Mouse (Mus musculus) CH12.LX (cell line): ENCODE measurements around the gene Ece1. TPM values are rescaled to one million over a fixed set of nuclear protein-coding genes. Genes with fewer than 3 reads are reported as not detected.
A peak's percentile ranks its signal among the peaks of the same experiment; 100 is the strongest.

Experiments used
- DNase-seq: peaks from one replicate; pipeline ENCODE4 v3.0.0-alpha.2; 2013; ENCODE audit errors: extremely low read depth
- H3K27ac ChIP-seq: 2 replicates; pipeline ENCODE4 v1.5.1; 2012; ENCODE audit warnings: low read depth, mild to moderate bottlenecking, control low read depth, moderate library complexity; ENCODE audit not compliant: insufficient read depth
- H3K27me3 ChIP-seq: replicated peaks from 2 replicates; pipeline ENCODE3; 2012; ENCODE audit warnings: inconsistent platforms
- H3K36me3 ChIP-seq, 2 experiments: replicated peaks in 1 of 2; 2 replicates each; pipeline versions ENCODE3 to v1.6.1; 2012; ENCODE audit warnings: inconsistent platforms in 1 of 2, low read length in 1 of 2, mild to moderate bottlenecking in 1 of 2, mixed read lengths in 1 of 2, moderate library complexity in 1 of 2; ENCODE audit not compliant: control insufficient read depth in 1 of 2, insufficient read depth in 1 of 2
- H3K4me1 ChIP-seq, 2 experiments: 2 replicates each; pipeline ENCODE4 v1.6.1; 2012; ENCODE audit warnings: inconsistent platforms in 1 of 2, moderate library complexity in 1 of 2; ENCODE audit not compliant: insufficient read depth in 2 of 2, control insufficient read depth in 1 of 2
- H3K4me2 ChIP-seq: 2 replicates; pipeline ENCODE4 v1.6.1; 2012; ENCODE audit warnings: low read depth, mild to moderate bottlenecking, control low read depth; ENCODE audit not compliant: poor library complexity, insufficient read depth, severe bottlenecking
- H3K4me3 ChIP-seq, 3 experiments: fragments of 150-350 bp in 1 of 3; sonication (generic) in 1 of 3; replicated peaks in 1 of 3; 2 replicates each; pipeline versions ENCODE3 to v1.5.1; 2011 to 2012; ENCODE audit warnings: low read depth in 2 of 3, low read length in 2 of 3, mild to moderate bottlenecking in 2 of 3, moderate library complexity in 2 of 3, control low read depth in 1 of 3, improper control_type of control experiment in 1 of 3, inconsistent platforms in 1 of 3, mixed read lengths in 1 of 3; ENCODE audit not compliant: poor library complexity in 1 of 3
- H3K79me2 ChIP-seq: replicated peaks from 2 replicates; pipeline ENCODE4 v1.6.1; 2012; ENCODE audit warnings: mild to moderate bottlenecking, moderate library complexity; ENCODE audit not compliant: control insufficient read depth, poor library complexity, insufficient read depth, severe bottlenecking; ENCODE audit errors: extremely low read depth
- H3K9ac ChIP-seq: 2 replicates; pipeline ENCODE4 v1.6.1; 2012; ENCODE audit warnings: low read depth, mild to moderate bottlenecking, control low read depth, moderate library complexity; ENCODE audit not compliant: insufficient read depth
- H3K9me3 ChIP-seq: replicated peaks from 2 replicates; pipeline ENCODE3; 2012; ENCODE audit warnings: low read length, inconsistent platforms, mixed read lengths
- BHLHE40 ChIP-seq: IDR thresholded peaks from 2 replicates; pipeline ENCODE4 v1.6.1; 2011; ENCODE audit warnings: mild to moderate bottlenecking, low read depth, low read length, improper control_type of control experiment
- CTCF ChIP-seq, 2 experiments: IDR thresholded peaks in 1 of 2; conservative IDR thresholded peaks in 1 of 2; 2 replicates each; pipeline ENCODE4 v1.5.1; 2011 to 2012; ENCODE audit warnings: low read depth in 2 of 2, low read length in 2 of 2, improper control_type of control experiment in 1 of 2, inconsistent platforms in 1 of 2, mild to moderate bottlenecking in 1 of 2, moderate library complexity in 1 of 2
- ELF1 ChIP-seq: IDR thresholded peaks from 2 replicates; pipeline ENCODE4 v1.6.1; 2014; ENCODE audit warnings: low read depth, mild to moderate bottlenecking, inconsistent platforms, low read length, improper control_type of control experiment
- IRF4 ChIP-seq: IDR thresholded peaks from 2 replicates; pipeline ENCODE4 v1.6.1; 2014; ENCODE audit warnings: low read depth, mild to moderate bottlenecking, inconsistent platforms, low read length, improper control_type of control experiment
- KAT2A ChIP-seq: IDR thresholded peaks from 2 replicates; pipeline ENCODE4 v1.6.1; 2012; ENCODE audit warnings: low read length, improper control_type of control experiment, inconsistent platforms; ENCODE audit not compliant: insufficient replicate concordance
- MAX ChIP-seq: IDR thresholded peaks from 2 replicates; pipeline ENCODE4 v1.6.1; 2011; ENCODE audit warnings: low read length, improper control_type of control experiment
- MXI1 ChIP-seq: IDR thresholded peaks from 2 replicates; pipeline ENCODE4 v1.6.1; 2011; ENCODE audit warnings: mild to moderate bottlenecking, low read depth, low read length, improper control_type of control experiment
- NELFE ChIP-seq: IDR thresholded peaks from 2 replicates; pipeline ENCODE4 v1.6.1; 2011; ENCODE audit warnings: low read depth, low read length, improper control_type of control experiment
- POLR2A ChIP-seq: IDR thresholded peaks from 2 replicates; pipeline ENCODE4 v1.6.1; 2011; ENCODE audit warnings: low read depth, mild to moderate bottlenecking, improper control_type of control experiment, low read length
- POLR2AphosphoS2 ChIP-seq: IDR thresholded peaks from 2 replicates; pipeline ENCODE4 v1.6.1; 2011; ENCODE audit warnings: low read depth, low read length, improper control_type of control experiment
- RAD21 ChIP-seq: IDR thresholded peaks from 2 replicates; pipeline ENCODE4 v1.6.1; 2011; ENCODE audit warnings: low read depth, mild to moderate bottlenecking, low read length, improper control_type of control experiment, moderate library complexity
- SIN3A ChIP-seq: IDR thresholded peaks from 2 replicates; pipeline ENCODE4 v1.6.1; 2012; ENCODE audit warnings: low read length, improper control_type of control experiment, inconsistent platforms
- SMC3 ChIP-seq: IDR thresholded peaks from 2 replicates; pipeline ENCODE4 v1.6.1; 2011; ENCODE audit warnings: low read depth, low read length, improper control_type of control experiment
- USF1 ChIP-seq: IDR thresholded peaks from 2 replicates; pipeline ENCODE4 v1.6.1; 2014; ENCODE audit warnings: low read depth, mild to moderate bottlenecking, inconsistent platforms, low read length, improper control_type of control experiment
- ZC3H11A ChIP-seq: IDR thresholded peaks from 2 replicates; pipeline ENCODE4 v1.6.1; 2012; ENCODE audit warnings: low read depth, mild to moderate bottlenecking, inconsistent platforms, low read length, improper control_type of control experiment
- ZKSCAN1 ChIP-seq: IDR thresholded peaks from 2 replicates; pipeline ENCODE4 v1.6.1; 2012; ENCODE audit warnings: low read depth, inconsistent platforms, low read length, improper control_type of control experiment, borderline replicate concordance
- dilution Hi-C: fragments of 300-500 bp; cut with MboI; formaldehyde crosslinking; loops from 2 replicates; pipeline ENCODE4 v1.14.3; 2020; ENCODE audit warnings: low sequenced_read_pairs; ENCODE audit not compliant: extremely low pct_unique_long_range_greater_than_20kb, extremely low pct_ligation_motif_present
- in situ Hi-C: fragments of 300-500 bp; cut with MboI; formaldehyde crosslinking; loops from 3 replicates; pipeline ENCODE4 v1.14.3; 2019; ENCODE audit warnings: low sequenced_read_pairs, low pct_ligation_motif_present, low pct_unique_long_range_greater_than_20kb, mixed read lengths
- polyA plus RNA-seq: library from polyadenylated mRNA; unstranded; fragments of >175 nt; gene quantifications from 2 replicates; pipeline ENCODE4 v1.2.1, GENCODE M21; 2012; ENCODE audit warnings: low read depth; ENCODE audit not compliant: insufficient read length
- total RNA-seq, 2 experiments: library from RNA; depleted of rRNA; stranded (reverse); fragments of 300-350 nt in 1 of 2; fragments of >200 nt in 1 of 2; gene quantifications; 2 replicates each; pipeline ENCODE4 v1.2.3; 2012 to 2014

The Ece1 gene
- total and polyA plus RNA-seq, 3 experiments, result 0.12 to 10.0 (median 0.16) TPM

DNA sequence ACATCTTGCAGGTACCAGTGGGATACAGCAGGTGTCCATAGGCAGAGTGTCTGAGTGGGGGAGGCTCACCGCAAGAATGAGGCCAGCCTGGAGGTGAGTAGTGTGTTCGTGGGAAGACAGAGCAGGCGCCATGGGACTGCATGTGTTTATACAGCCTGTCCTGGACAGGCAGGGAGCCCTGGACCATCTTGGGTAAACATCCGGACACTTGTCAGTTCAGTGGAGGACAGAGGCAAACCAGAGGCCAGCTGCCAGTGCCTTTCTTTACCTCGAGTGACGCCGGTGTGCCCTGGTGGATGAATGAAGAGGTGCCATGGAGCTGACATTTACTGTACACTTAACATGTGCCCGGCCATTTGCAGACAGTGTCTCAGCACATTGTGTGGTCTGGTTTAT, 26.0 kb downstream of the Ece1 start:
- Histone ChIP-seq H3K4me1 (peaks cover 2 to 9% of the 10 kb centered on the region in 2 experiments; a peak in 3 of 4 replicates), H3K79me2 (no peaks in the 10 kb centered on the region), H3K9ac (no peak overlapping the region), H3K27ac (no peak overlapping the region), H3K27me3 (peaks cover 60% of the 10 kb centered on the region), H3K9me3 (no peaks in the 10 kb centered on the region), H3K4me2 (no peak overlapping the region), H3K36me3 (no peaks in the 10 kb centered on the region), H3K4me3 (no peak overlapping the region)
- DNase-seq, result no peak
- dilution Hi-C loops, result no loop called here
- in situ Hi-C loops, result no loop called here
- no peak for TF ChIP-seq IRF4
- TF ChIP-seq ZC3H11A, result no peak
- TF ChIP-seq USF1, result no peak
- no peak for TF ChIP-seq KAT2A
- TF ChIP-seq RAD21, result no peak
- no peak for TF ChIP-seq ZKSCAN1

GRCm38 (mm10) chr4:137890596-137890995, 28.6 kb downstream of the Ece1 start:
- peaks cover 2 to 5% of the 10 kb centered on the region in 2 experiments; a peak in 3 of 4 replicates for H3K4me1 ChIP-seq
- H3K9ac ChIP-seq, result no peak overlapping the region
- in situ Hi-C loops (no loop called here), dilution Hi-C loops (no loop called here)
- TF ChIP-seq POLR2AphosphoS2 (no peak), POLR2A (no peak), MXI1 (no peak), SIN3A (no peak), SMC3 (peak; percentile 66), RAD21 (peak; percentile 50), CTCF (conservative IDR thresholded peaks at IDR 0.05 in 1 of 2, IDR thresholded peaks at IDR 0.05 in 1 of 2; ENCODE audit: low read depth in 2 of 2, low read length in 2 of 2) (peak in 1 of 2 experiments; percentile 65; a peak in 2 of 4 replicates), ELF1 (no peak)
- peaks cover 63% of the 10 kb centered on the region for H3K27me3 ChIP-seq
- no peaks in the 10 kb centered on the region for H3K79me2 ChIP-seq
- peak; percentile 54 for DNase-seq
- no peaks in the 10 kb centered on the region for H3K9me3 ChIP-seq
- no peak overlapping the region for H3K4me3 ChIP-seq
- H3K27ac ChIP-seq, result no peak overlapping the region
- no peak overlapping the region for H3K4me2 ChIP-seq
- no peaks in the 10 kb centered on the region for H3K36me3 ChIP-seq

DNA sequence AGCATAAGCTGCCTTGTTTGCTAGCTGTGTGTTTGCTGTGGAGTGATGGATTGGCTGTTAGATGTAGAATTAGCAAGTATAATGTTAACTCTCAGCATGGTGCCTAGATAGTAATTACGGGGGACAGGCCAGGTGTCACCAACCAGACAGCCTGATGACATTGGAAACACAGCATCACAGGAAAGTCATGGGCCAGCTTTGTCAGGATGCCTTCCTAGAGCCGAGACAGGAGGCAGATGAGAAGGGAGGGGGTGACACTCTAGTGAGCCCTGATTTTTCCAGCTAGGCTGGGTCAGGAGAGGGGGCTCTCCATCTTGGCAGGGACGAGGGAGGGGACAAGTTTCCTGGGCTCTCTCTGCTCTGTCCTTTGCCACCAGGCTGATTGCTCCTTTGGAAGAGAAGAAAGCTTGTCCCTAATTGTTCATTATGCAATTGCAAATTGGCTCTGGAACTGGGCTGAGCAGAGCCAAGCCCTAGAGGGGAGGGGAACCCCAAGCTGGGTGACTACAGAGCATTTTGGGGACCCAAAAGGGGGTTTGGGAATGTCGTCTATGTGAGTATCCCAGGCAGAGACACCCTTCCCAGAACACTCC, 29.6 kb downstream of the Ece1 start:
- DNase-seq, result no peak
- in situ Hi-C loops, result no loop called here

More for the DNA sequence above, 29.6 kb downstream of the Ece1 start:
- dilution Hi-C loops, result no loop called here
- TF ChIP-seq CTCF (conservative IDR thresholded peaks at IDR 0.05 in 1 of 2, IDR thresholded peaks at IDR 0.05 in 1 of 2; ENCODE audit: low read depth in 2 of 2, low read length in 2 of 2), result no peak
- TF ChIP-seq IRF4, result no peak
- TF ChIP-seq BHLHE40, result no peak
- TF ChIP-seq MAX, result no peak
- TF ChIP-seq SMC3, result no peak
- no peak for TF ChIP-seq NELFE
- TF ChIP-seq, all 38 proteins: peak for 0
- Histone ChIP-seq H3K79me2 (no peaks in the 10 kb centered on the region), H3K9ac (no peak overlapping the region), H3K4me1 (peaks cover 2 to 5% of the 10 kb centered on the region in 2 experiments; a peak in 3 of 4 replicates), H3K4me3 (no peak overlapping the region), H3K4me2 (no peak overlapping the region), H3K36me3 (no peaks in the 10 kb centered on the region), H3K9me3 (no peaks in the 10 kb centered on the region), H3K27me3 (peaks cover 64% of the 10 kb centered on the region), H3K27ac (no peak overlapping the region)
